Mouse (Mus musculus): Measurements from ENCODE around the gene Slc26a10. TPM values are rescaled to one million over a fixed set of nuclear protein-coding genes. Genes with fewer than 3 reads are reported as not detected.

Gene Slc26a10
- polyA plus RNA-seq, 1 experiment = 1.1 TPM

DNA sequence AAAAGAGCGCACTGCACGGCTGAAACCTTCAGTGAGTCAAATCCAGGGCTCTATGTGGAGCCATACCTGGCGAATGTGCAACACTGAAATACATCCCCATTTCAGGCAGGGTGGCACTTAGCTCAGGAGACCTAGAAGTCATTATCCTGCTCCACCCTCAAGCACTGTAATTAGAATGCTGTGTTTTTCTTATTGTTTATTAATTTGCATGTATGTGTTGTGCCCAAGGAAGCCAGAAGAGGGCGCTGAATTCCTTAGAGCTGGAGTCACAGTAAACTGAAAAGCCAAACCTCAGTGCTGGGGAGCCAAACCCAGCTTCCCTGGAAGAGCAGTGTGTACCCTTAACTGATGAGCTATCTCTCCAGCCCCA, 57.0 kb downstream of the Slc26a10 start:
- no peak for TF ChIP-seq POLR2A (IDR thresholded peaks at IDR 0.05; ENCODE audit: borderline replicate concordance, extremely low read depth, insufficient read depth, insufficient read length, poor library complexity, severe bottlenecking)
- peak; percentile 65; the same call in 1 of the 2 replicates for TF ChIP-seq CTCF (IDR thresholded peaks at IDR 0.05; ENCODE audit: borderline replicate concordance, extremely low read depth, insufficient read depth, insufficient read length)
- peak; percentile 90 for DNase-seq (ENCODE audit: low read depth)

DNA sequence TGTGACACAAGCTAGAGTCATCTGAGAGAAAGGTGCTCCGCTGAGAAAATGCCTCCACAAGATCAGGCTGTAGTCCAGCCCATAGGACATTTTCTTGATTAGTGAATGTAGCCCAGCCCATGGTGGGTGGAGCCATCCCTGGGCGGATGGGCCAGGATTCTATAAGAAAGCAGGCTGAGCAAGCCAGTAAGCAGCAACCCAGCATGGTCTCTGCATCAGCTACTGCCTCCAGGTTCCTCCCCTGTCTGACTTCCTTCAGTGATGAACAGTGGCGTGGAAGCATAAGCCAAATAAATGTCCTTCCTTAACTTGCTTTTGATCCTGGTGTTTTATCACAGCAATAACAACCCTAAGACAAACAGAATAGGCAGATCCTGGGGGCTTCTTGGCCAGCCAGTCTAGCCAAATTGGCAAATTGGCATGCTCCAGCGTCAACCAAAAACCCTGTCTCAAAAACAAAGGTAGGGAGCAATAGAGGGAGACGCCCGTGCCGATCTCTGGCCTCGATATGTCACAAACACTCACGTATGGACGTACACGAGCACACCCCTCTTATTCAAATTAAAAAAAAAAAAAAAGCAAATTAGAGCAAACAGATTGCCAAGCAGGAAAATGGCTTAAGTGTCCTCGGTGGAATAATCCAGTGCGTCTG, 57.5 kb downstream of the Slc26a10 start:
- peak; percentile 34; the same call in 1 of the 2 replicates for TF ChIP-seq POLR2A (IDR thresholded peaks at IDR 0.05; ENCODE audit: borderline replicate concordance, extremely low read depth, insufficient read depth, insufficient read length, poor library complexity, severe bottlenecking)
- TF ChIP-seq CTCF (IDR thresholded peaks at IDR 0.05; ENCODE audit: borderline replicate concordance, extremely low read depth, insufficient read depth, insufficient read length) = no peak
- peak; percentile 89 for DNase-seq (ENCODE audit: low read depth)

- no peak for TF ChIP-seq POLR2A (IDR thresholded peaks at IDR 0.05; ENCODE audit: borderline replicate concordance, extremely low read depth, insufficient read depth, insufficient read length, poor library complexity, severe bottlenecking)
- TF ChIP-seq CTCF (IDR thresholded peaks at IDR 0.05; ENCODE audit: borderline replicate concordance, extremely low read depth, insufficient read depth, insufficient read length) = no peak
- no peak for DNase-seq (ENCODE audit: low read depth)
These were observed 58.4 kb downstream of the Slc26a10 start for GRCm38 (mm10) chr10:127122018-127122417.

Other genes starting within 250 kb of the Slc26a10 start
- 73.2 and 79.8 TPM in 2 replicates for gene Ctdsp2, start 201.9 kb downstream of the Slc26a10 start, polyA plus RNA-seq (2012; rRNA removed)
- 0.28 and 1.7 TPM in 2 replicates for gene Avil, start 179.9 kb downstream of the Slc26a10 start, polyA plus RNA-seq (2012; rRNA removed)
- 41.2 and 52.3 TPM in 2 replicates for gene Tsfm, start 149.8 kb downstream of the Slc26a10 start, polyA plus RNA-seq (2012; rRNA removed)
- gene Mettl1, start 139.2 kb downstream of the Slc26a10 start, polyA plus RNA-seq (2012; rRNA removed) = 15.8 and 19.4 TPM in 2 replicates
- gene Eef1akmt3, start 139.1 kb downstream of the Slc26a10 start, polyA plus RNA-seq (2012; rRNA removed) = 0.19 and 0.40 TPM in 2 replicates
- 0.63 and 0.97 TPM in 2 replicates for gene Cyp27b1, start 132.4 kb downstream of the Slc26a10 start, polyA plus RNA-seq (2012; rRNA removed)
- 35.9 and 51.7 TPM in 2 replicates for gene March9, start 120.5 kb downstream of the Slc26a10 start, polyA plus RNA-seq (2012; rRNA removed)
- gene Cdk4, start 117.1 kb downstream of the Slc26a10 start, polyA plus RNA-seq (2012; rRNA removed) = 871 and 1,231 TPM in 2 replicates
- 96.5 and 115 TPM in 2 replicates for gene Tspan31, start 110.4 kb downstream of the Slc26a10 start, polyA plus RNA-seq (2012; rRNA removed)
- gene Agap2, start 105.4 kb downstream of the Slc26a10 start, polyA plus RNA-seq (2012; rRNA removed) = 113 and 151 TPM in 2 replicates
- 71.3 and 93.8 TPM in 2 replicates for gene Os9, start 59.5 kb downstream of the Slc26a10 start, polyA plus RNA-seq (2012; rRNA removed)
- gene B4galnt1, start 15.4 kb downstream of the Slc26a10 start, polyA plus RNA-seq (2012; rRNA removed) = 48.7 and 72.4 TPM in 2 replicates
- gene Arhgef25, start 9.4 kb upstream of the Slc26a10 start, polyA plus RNA-seq (2012; rRNA removed) = 66.7 and 98.2 TPM in 2 replicates
- 405 and 652 TPM in 2 replicates for gene Dtx3, start 15.1 kb upstream of the Slc26a10 start, polyA plus RNA-seq (2012; rRNA removed)
- gene Pip4k2c, start 30.9 kb upstream of the Slc26a10 start, polyA plus RNA-seq (2012; rRNA removed) = 20.2 and 24.7 TPM in 2 replicates
- gene Kif5a, start 82.7 kb upstream of the Slc26a10 start, polyA plus RNA-seq (2012; rRNA removed) = 97.5 and 134 TPM in 2 replicates
- gene Dctn2, start 85.7 kb upstream of the Slc26a10 start, polyA plus RNA-seq (2012; rRNA removed) = 326 and 373 TPM in 2 replicates
- 39.2 and 67.3 TPM in 2 replicates for gene Mbd6, start 108.4 kb upstream of the Slc26a10 start, polyA plus RNA-seq (2012; rRNA removed)
- 88.2 and 102 TPM in 2 replicates for gene Mars, start 131.1 kb upstream of the Slc26a10 start, polyA plus RNA-seq (2012; rRNA removed)
- gene Arhgap9, start 141.3 kb upstream of the Slc26a10 start, polyA plus RNA-seq (2012; rRNA removed) = 0.49 and 0.71 TPM in 2 replicates
- gene Gli1, start 161.3 kb upstream of the Slc26a10 start, polyA plus RNA-seq (2012; rRNA removed) = 7.4 and 11.3 TPM in 2 replicates
- gene Inhbe, start 173.8 kb upstream of the Slc26a10 start, polyA plus RNA-seq (2012; rRNA removed) = not detected in 2 replicates
- gene Inhbc, start 189.8 kb upstream of the Slc26a10 start, polyA plus RNA-seq (2012; rRNA removed) = not detected in 2 replicates
- 58.6 and 110 TPM in 2 replicates for gene R3hdm2, start 199.7 kb upstream of the Slc26a10 start, polyA plus RNA-seq (2012; rRNA removed)